Mouse (Mus musculus): ENCODE results near the gene Cuedc1. TPM values are rescaled to one million over a fixed set of nuclear protein-coding genes. Genes with fewer than 3 reads are reported as not detected.

Cuedc1 gene
- 3.4 and 4.6 TPM in 2 replicates for polyA plus RNA-seq (2016; fragmentation: Nextera tagmentation; extraction: Ambion mirVana)

DNA sequence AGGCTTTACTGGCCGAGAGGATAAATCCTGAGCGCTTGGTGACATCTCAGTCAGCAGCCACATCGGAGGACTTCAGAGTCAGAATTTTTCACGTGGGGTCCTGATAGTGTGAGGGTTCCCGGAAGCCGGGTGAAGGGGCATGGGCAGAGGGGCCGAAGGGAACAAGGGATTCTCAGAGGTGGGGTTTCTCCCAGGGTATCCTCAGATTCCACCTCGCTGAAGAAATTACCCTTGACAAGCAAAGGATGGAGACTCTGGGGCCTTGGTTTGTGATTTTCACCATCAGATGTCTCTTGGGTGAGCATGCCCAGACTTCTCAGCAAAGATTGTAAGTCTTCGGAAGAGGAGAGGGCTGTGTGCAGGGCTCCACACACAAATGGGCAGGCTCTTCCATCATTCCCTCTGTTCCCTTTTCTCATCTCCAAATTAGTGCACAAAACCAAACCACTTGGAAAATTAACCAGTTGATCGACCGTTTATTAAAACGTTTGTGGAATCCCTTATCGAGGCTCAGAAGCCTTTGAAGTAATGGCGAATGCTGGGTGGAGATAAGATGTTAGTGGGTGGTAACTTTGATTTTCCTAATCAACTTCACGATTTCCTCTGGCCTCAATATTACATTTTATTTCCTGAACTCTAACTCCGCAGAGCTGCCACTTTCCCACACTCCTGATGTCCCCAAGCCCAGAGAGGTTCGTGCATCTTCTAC is at the start of gene Cuedc1:
Cuedc1 (plus strand) TSS at position 38 of the 709 bp plus-strand sequence.
- no peak within 1 kb of the TSS for H3K27ac ChIP-seq
- H3K9ac ChIP-seq: peak within 1 kb of the TSS; percentile 69
- no peaks in the 10 kb centered on the region for H3K9me3 ChIP-seq (replicated peaks)
- no peak for ATAC-seq
- peak within 1 kb of the TSS; percentile 79 for H3K4me2 ChIP-seq
- H3K36me3 ChIP-seq: no peaks in the 10 kb centered on the region
- H3K27me3 ChIP-seq (replicated peaks): peaks cover 88% of the 10 kb centered on the region
- peaks cover 28% of the 10 kb centered on the region for H3K4me1 ChIP-seq
- peak within 1 kb of the TSS; percentile 63 for H3K4me3 ChIP-seq
- WGBS (ENCODE audit: insufficient replicate concordance): 13% methylated on average over 17 of the region's 17 CpGs

DNA sequence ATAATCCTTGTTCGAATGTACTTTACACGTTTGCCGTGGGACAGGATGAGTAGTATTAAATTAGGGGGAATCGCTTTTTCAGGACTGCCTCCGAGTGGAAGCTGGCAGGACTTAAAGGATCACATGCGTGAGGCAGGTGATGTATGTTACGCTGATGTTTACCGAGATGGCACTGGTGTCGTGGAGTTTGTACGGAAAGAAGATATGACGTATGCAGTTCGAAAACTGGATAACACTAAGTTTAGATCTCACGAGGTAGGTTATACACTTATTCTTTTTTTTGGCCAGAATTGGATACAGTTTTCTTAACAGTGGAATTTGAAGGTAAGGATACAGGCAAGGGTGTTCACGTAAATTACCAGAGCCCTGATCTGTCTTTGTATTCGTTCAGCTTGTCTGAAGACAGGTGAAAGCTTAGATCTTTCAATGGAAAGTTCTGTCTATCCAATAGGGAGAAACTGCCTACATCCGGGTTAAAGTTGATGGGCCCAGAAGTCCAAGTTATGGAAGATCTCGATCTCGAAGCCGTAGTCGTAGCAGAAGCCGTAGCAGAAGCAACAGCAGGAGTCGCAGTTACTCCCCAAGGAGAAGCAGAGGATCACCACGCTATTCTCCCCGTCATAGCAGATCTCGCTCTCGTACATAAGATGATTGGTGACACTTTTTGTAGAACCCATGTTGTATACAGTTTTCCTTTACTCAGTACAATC is 48.7 kb upstream of the Cuedc1 start:
- Histone ChIP-seq H3K9ac (peak overlapping the region; percentile 100), H3K4me1 (peaks cover 42% of the 10 kb centered on the region), H3K4me3 (peak overlapping the region; percentile 100), H3K27ac (peak overlapping the region; percentile 99), H3K27me3 (replicated peaks) (no peaks in the 10 kb centered on the region), H3K4me2 (peak overlapping the region; percentile 83), H3K9me3 (replicated peaks) (no peaks in the 10 kb centered on the region), H3K36me3 (peaks cover 50% of the 10 kb centered on the region)
- WGBS (ENCODE audit: insufficient replicate concordance): 14% methylated on average over 26 of the region's 26 CpGs
- ATAC-seq: no peak

DNA sequence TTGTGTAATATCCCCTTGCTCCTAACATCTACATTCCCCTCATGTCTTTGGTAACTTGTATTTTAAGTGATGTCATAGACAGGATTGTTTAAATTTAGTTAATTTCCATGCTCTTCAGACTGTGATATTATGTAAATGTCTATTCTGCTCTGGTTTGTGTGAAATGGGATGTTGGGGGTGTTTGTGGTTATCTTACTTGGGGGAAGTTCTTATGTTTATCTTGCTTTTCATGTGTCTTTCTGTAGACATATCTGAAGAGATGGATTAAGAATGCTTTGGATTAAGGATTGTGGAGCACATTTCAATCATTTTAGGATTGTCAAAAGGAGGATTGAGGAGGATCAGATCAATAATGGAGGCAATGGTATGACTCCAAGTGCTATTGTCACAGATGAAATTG is 48.1 kb upstream of the Cuedc1 start:
- Histone ChIP-seq H3K4me3 (peak overlapping the region; percentile 100), H3K9ac (peak overlapping the region; percentile 100), H3K27ac (peak overlapping the region; percentile 99; the same call in 1 of the 2 replicates), H3K4me2 (peak overlapping the region; percentile 83), H3K9me3 (replicated peaks) (no peaks in the 10 kb centered on the region), H3K27me3 (replicated peaks) (no peaks in the 10 kb centered on the region), H3K36me3 (peaks cover 54% of the 10 kb centered on the region), H3K4me1 (peaks cover 42% of the 10 kb centered on the region)
- no peak for ATAC-seq

DNA sequence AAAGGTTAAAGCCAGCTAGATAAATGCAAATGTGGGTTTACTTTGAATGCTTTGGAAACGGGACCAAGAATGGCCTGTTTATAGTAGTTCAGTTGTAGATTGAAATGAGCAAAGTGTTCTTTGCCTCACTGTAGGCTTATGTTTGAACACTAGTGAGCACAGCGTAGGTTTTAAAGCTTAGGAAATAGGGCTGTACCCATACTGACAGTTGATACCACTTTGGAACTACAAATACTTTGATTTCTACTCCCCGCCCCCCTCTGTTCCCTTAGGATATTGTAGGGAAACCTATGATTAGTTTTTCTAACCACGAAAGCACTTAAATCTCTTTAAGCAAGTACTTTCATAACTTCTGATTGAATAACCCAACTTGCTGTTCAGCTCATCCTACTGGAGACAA is 45.2 kb upstream of the Cuedc1 start:
- Histone ChIP-seq H3K9me3 (replicated peaks) (no peaks in the 10 kb centered on the region), H3K4me3 (no peak overlapping the region), H3K36me3 (peaks cover 59% of the 10 kb centered on the region), H3K4me1 (peaks cover 24% of the 10 kb centered on the region), H3K4me2 (no peak overlapping the region), H3K27me3 (replicated peaks) (no peaks in the 10 kb centered on the region), H3K9ac (no peak overlapping the region), H3K27ac (no peak overlapping the region)
- no peak for ATAC-seq
- 84% methylated on average over 4 of the region's 4 CpGs for WGBS (ENCODE audit: insufficient replicate concordance)

DNA sequence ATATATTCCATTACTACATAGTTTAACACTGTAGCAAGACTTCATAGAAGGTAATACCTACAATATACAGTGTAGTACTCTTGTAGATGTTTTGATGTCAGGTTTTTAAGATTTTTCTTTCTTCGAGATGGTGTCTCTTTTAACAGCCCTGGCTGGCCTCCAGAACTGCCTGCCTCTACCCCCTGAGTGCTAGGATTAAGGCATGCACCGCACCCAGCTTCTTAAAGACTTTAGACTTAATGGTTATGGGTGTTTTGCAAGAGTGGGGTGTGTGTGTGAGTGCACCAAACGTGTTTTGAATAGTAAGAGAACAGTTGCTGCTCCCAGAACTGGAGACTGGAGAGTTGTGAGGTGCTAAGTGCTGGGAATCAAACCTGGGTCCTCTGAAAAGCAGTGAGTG is 44.0 kb upstream of the Cuedc1 start:
- no peak overlapping the region for H3K4me3 ChIP-seq
- H3K4me1 ChIP-seq: peaks cover 24% of the 10 kb centered on the region
- no peak overlapping the region for H3K9ac ChIP-seq
- H3K27ac ChIP-seq: peak overlapping the region; percentile 25; the same call in 1 of the 2 replicates
- ATAC-seq: no peak
- no peaks in the 10 kb centered on the region for H3K27me3 ChIP-seq (replicated peaks)
- no peak overlapping the region for H3K4me2 ChIP-seq
- WGBS (ENCODE audit: insufficient replicate concordance): 62% methylated on average over 3 of the region's 3 CpGs
- H3K36me3 ChIP-seq: peaks cover 54% of the 10 kb centered on the region
- H3K9me3 ChIP-seq (replicated peaks): no peaks in the 10 kb centered on the region

DNA sequence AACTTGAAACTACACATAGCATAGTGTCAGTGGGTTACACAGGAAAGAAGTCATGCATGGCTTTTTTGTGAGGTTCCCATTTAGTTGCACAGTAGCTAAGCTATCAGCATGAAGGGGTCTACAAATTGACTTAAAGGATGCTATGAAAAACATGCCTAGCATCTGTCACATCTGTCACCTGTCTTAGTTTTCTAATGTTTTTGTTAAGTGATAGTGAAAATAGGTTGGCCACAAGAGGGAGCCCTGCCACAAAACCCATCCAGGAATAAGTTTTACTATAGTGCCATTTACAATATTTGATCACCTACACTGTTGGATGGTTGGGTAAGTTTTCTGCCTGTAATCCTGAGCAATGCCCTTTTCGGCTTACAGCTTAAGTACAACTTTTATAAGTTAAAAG is 43.3 kb upstream of the Cuedc1 start:
- Histone ChIP-seq H3K27me3 (replicated peaks) (no peaks in the 10 kb centered on the region), H3K4me2 (no peak overlapping the region), H3K27ac (no peak overlapping the region), H3K9ac (no peak overlapping the region), H3K36me3 (peaks cover 47% of the 10 kb centered on the region), H3K4me3 (no peak overlapping the region), H3K9me3 (replicated peaks) (no peaks in the 10 kb centered on the region), H3K4me1 (peaks cover 20% of the 10 kb centered on the region)
- WGBS (ENCODE audit: insufficient replicate concordance): 66% methylated on average over 1 of the region's 1 CpGs
- no peak for ATAC-seq

DNA sequence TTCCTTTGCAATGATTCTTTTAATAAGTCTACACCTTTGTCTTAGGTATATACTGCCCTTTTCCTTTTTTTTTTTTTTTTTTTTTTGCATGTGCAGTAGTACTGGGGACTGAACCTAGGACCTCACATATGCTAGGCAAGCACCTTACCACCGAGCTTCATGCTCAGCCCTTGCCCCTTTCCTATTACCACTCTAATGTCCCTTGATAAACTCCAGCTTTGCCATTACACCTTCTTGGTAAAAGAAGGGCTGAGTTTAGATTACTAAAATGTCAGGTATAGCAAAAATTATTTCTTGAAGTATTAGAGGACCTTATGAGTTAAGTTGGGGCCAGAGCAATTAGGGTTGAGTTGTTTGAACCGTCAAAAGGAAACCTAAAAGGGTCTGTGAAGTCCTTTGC is 42.1 kb upstream of the Cuedc1 start:
- Histone ChIP-seq H3K4me3 (no peak overlapping the region), H3K27ac (no peak overlapping the region), H3K27me3 (replicated peaks) (no peaks in the 10 kb centered on the region), H3K9me3 (replicated peaks) (no peaks in the 10 kb centered on the region), H3K36me3 (peaks cover 35% of the 10 kb centered on the region), H3K4me1 (peaks cover 8% of the 10 kb centered on the region), H3K9ac (no peak overlapping the region), H3K4me2 (no peak overlapping the region)
- ATAC-seq: no peak
- 74% methylated on average over 2 of the region's 2 CpGs for WGBS (ENCODE audit: insufficient replicate concordance)

DNA sequence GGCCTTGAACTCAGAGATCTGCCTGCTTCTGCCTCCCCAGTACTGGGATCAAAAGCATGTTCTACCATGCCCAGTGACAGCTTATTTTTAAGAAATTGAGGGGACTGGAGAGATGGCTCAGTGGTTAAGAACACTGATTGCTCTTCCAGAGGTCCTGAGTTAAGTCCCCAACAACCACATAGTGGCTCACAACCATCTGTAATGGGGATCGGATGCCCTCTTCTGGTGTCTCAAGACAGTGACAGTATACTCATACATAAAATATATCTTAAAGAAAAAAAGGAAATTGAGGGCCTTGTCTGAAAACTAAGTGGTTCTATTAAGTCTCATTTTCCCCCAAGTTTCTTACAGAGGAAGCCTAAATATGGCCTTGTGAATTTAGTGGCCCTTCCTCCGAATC is 40.1 kb upstream of the Cuedc1 start:
- no peak overlapping the region for H3K27ac ChIP-seq
- 67% methylated on average over 2 of the region's 2 CpGs for WGBS (ENCODE audit: insufficient replicate concordance)
- H3K27me3 ChIP-seq (replicated peaks): no peaks in the 10 kb centered on the region
- no peaks in the 10 kb centered on the region for H3K9me3 ChIP-seq (replicated peaks)
- no peak overlapping the region for H3K4me3 ChIP-seq
- no peak overlapping the region for H3K4me2 ChIP-seq
- peaks cover 18% of the 10 kb centered on the region for H3K36me3 ChIP-seq
- peaks cover 4% of the 10 kb centered on the region; the same call in 1 of the 2 replicates for H3K4me1 ChIP-seq
- H3K9ac ChIP-seq: no peak overlapping the region
- no peak for ATAC-seq

DNA sequence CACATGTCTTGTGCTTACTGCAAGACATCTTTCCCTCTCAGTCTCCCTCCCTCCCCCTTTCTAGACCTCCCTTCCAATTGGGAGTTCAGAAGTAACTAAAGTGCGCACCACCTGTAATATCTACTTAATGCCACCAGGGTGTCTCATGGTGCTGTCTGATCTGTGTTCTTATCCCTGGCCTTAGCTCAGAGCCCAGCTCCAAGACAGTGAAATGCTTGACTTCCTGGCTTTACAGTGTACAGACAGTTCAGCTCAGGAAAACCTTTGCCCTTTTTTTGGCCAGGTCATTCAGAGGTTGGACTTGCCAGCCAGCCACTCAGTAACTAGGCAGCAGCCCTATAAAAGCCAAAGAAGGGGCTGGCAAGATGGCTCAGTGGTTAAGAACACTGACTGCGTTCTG is 38.7 kb upstream of the Cuedc1 start:
- Histone ChIP-seq H3K9ac (no peak overlapping the region), H3K4me3 (no peak overlapping the region), H3K4me2 (no peak overlapping the region), H3K27ac (no peak overlapping the region), H3K9me3 (replicated peaks) (no peaks in the 10 kb centered on the region), H3K36me3 (peaks cover 9% of the 10 kb centered on the region), H3K27me3 (replicated peaks) (no peaks in the 10 kb centered on the region), H3K4me1 (peaks cover 4% of the 10 kb centered on the region; the same call in 1 of the 2 replicates)
- ATAC-seq: peak; percentile 74
- 44% methylated on average over 2 of the region's 2 CpGs for WGBS (ENCODE audit: insufficient replicate concordance)

DNA sequence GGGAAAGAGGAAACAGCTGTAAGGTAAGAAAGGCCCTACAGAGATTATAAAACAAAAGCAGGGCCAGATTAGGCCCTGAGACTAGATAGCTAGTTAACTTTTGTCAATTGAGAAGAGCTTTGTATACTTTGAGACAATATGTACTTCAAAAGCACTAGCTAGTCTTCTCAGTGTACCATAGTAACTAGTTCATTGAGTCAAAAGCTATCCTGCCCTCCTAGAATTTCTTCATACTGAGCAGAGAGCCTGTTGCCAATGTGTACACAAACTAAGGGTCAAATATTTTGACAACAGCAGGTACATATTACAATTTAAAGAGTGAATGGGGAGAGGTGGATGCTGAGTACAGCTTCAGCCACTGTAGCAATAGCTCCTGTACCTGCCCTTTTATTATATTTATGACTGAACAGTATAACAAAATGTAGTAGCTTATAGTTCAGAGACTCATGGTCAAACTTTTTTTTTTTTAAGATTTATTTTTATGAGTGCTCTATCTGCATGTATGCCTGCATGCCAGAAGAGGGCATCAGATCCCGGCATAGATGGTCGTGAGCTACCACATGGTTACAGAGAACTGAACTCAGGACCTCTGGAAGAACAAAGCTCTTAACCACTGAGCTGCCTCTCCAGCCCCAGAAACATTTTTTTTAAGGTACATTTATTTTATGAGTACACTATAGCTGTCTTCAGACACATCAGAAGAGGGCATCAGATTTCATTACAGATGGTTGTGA is 35.8 kb upstream of the Cuedc1 start:
- WGBS (ENCODE audit: insufficient replicate concordance): 55% methylated on average over 2 of the region's 2 CpGs
- no peak overlapping the region for H3K4me3 ChIP-seq
- no peak overlapping the region for H3K27ac ChIP-seq
- H3K4me1 ChIP-seq: peaks cover 8% of the 10 kb centered on the region; the same call in 1 of the 2 replicates
- no peak overlapping the region for H3K9ac ChIP-seq
- no peaks in the 10 kb centered on the region for H3K27me3 ChIP-seq (replicated peaks)
- no peaks in the 10 kb centered on the region for H3K36me3 ChIP-seq
- no peak overlapping the region for H3K4me2 ChIP-seq
- ATAC-seq: no peak
- no peaks in the 10 kb centered on the region for H3K9me3 ChIP-seq (replicated peaks)

DNA sequence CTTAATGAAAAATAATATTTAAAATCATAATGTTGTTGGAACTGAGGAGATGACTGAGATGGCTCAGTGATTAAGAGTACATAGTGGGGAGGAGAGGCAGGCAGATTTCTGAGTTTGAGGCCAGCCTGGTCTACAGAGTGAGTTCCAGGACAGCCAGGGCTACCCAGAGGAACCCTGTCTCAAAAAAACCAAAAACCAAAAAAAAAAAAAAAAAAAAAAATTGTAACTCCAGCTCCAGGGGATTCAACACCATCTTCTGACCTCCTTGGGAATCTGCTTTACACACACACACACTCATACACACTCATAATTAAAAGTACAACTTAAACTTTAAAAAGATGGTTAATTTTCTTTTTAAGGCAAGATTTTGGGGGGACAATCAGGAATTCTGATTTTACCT is 32.1 kb upstream of the Cuedc1 start:
- H3K4me3 ChIP-seq: no peak overlapping the region
- no peak overlapping the region for H3K4me2 ChIP-seq
- H3K9me3 ChIP-seq (replicated peaks): no peaks in the 10 kb centered on the region
- H3K4me1 ChIP-seq: peaks cover 26% of the 10 kb centered on the region
- ATAC-seq: no peak
- no peak overlapping the region for H3K9ac ChIP-seq
- no peaks in the 10 kb centered on the region for H3K36me3 ChIP-seq
- no peak overlapping the region for H3K27ac ChIP-seq
- no peaks in the 10 kb centered on the region for H3K27me3 ChIP-seq (replicated peaks)

DNA sequence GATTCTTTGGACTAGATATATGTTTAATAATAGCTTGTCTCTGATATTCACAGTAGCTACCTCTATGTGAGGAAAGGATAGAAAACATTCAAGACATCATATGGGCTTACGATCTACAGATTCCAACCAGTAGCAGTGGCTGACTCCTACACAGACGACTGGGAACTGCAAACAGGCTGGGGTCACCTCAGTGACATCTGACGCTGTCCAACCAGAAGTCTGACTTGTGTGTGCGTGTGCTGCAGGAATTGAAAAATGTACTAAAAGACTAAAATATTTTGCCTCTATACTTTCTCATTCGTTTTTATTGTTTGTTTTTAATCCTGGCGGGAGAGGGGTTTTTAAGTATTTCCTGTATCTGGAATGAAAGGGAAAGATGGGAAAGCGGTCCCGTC is 30.7 kb upstream of the Cuedc1 start:
- H3K4me2 ChIP-seq: peak overlapping the region; percentile 91
- no peak for ATAC-seq
- H3K4me1 ChIP-seq: peaks cover 41% of the 10 kb centered on the region
- H3K36me3 ChIP-seq: no peaks in the 10 kb centered on the region
- peak overlapping the region; percentile 91 for H3K9ac ChIP-seq
- 7% methylated on average over 8 of the region's 8 CpGs for WGBS (ENCODE audit: insufficient replicate concordance)
- H3K27ac ChIP-seq: peak overlapping the region; percentile 94
- peak overlapping the region; percentile 95 for H3K4me3 ChIP-seq
- no peaks in the 10 kb centered on the region for H3K9me3 ChIP-seq (replicated peaks)
- no peaks in the 10 kb centered on the region for H3K27me3 ChIP-seq (replicated peaks)
